Comparison of ENCODE assay signal across 7 mouse cellular contexts in genomic region chr11:3314148-3314547, GRCm38 (mm10). TPM values are rescaled to one million over a fixed set of nuclear protein-coding genes. Genes with fewer than 3 reads are reported as not detected.
DNase-seq lines count a peak whose midpoint lies in the region; ATAC-seq and TF ChIP-seq lines count a peak whose summit lies in the region.

No protein-coding gene starts in this region.

- H3K9ac ChIP-seq in hindbrain, embryonic 14.5 days: no peak overlapping the region
- H3K9ac ChIP-seq in liver, embryonic 11.5 days (ENCODE audit: low read depth, low read length): no peak overlapping the region

- H3K27ac ChIP-seq in testis, adult 2 months (ENCODE audit: control insufficient read depth, insufficient read depth, low read depth, low read length): no peak overlapping the region
- H3K27ac ChIP-seq in hindbrain, embryonic 14.5 days: no peak overlapping the region
- H3K27ac ChIP-seq in liver, embryonic 11.5 days (ENCODE audit: low read depth, low read length): no peak overlapping the region

- 21% methylated on average over 2 of the region's 2 CpGs for WGBS in hindbrain, embryonic 14.5 days
- 25% methylated on average over 2 of the region's 2 CpGs for WGBS in liver, embryonic 11.5 days

- H3K36me3 ChIP-seq in testis, adult 2 months (ENCODE audit: control insufficient read depth, insufficient read depth, low read length): no peaks in the 10 kb centered on the region
- peaks cover 30% of the 10 kb centered on the region for H3K36me3 ChIP-seq in hindbrain, embryonic 14.5 days (replicated peaks; ENCODE audit: control insufficient read depth, insufficient read depth)
- H3K36me3 ChIP-seq in liver, embryonic 11.5 days (ENCODE audit: control insufficient read depth, insufficient read depth, low read length): peaks cover 20% of the 10 kb centered on the region

- no peak overlapping the region for H3K4me3 ChIP-seq in testis, adult 2 months (ENCODE audit: control insufficient read depth, low read depth, low read length)
- H3K4me3 ChIP-seq in hindbrain, embryonic 14.5 days (replicated peaks; ENCODE audit: low read length): no peak overlapping the region
- no peak overlapping the region for H3K4me3 ChIP-seq in liver, embryonic 11.5 days (ENCODE audit: low read depth, low read length)

- no peaks in the 10 kb centered on the region for H3K9me3 ChIP-seq in hindbrain, embryonic 14.5 days (ENCODE audit: control insufficient read depth, low read length)
- no peaks in the 10 kb centered on the region for H3K9me3 ChIP-seq in liver, embryonic 11.5 days (ENCODE audit: control insufficient read depth, low read length)

- no peaks in the 10 kb centered on the region for H3K4me1 ChIP-seq in testis, adult 2 months (ENCODE audit: control insufficient read depth, insufficient read depth, low read length)
- no peaks in the 10 kb centered on the region for H3K4me1 ChIP-seq in hindbrain, embryonic 14.5 days (replicated peaks; ENCODE audit: control insufficient read depth, insufficient read depth, low read length)
- H3K4me1 ChIP-seq in liver, embryonic 11.5 days (replicated peaks; ENCODE audit: control insufficient read depth, insufficient read depth, low read length): peaks cover 24% of the 10 kb centered on the region

- no peak overlapping the region for H3K4me2 ChIP-seq in hindbrain, embryonic 14.5 days (replicated peaks)
- no peak overlapping the region for H3K4me2 ChIP-seq in liver, embryonic 11.5 days

- TF ChIP-seq CTCF in testis, adult 2 months (IDR thresholded peaks at IDR 0.05; ENCODE audit: control insufficient read depth, insufficient read depth, insufficient replicate concordance, low read depth, low read length): peak; percentile 68; the same call in 1 of the 2 replicates

- no peaks in the 10 kb centered on the region for H3K27me3 ChIP-seq in testis, adult 2 months (ENCODE audit: control insufficient read depth, insufficient read depth, low read length)
- no peaks in the 10 kb centered on the region for H3K27me3 ChIP-seq in hindbrain, embryonic 14.5 days (ENCODE audit: control insufficient read depth, insufficient read depth, low read length)
- no peaks in the 10 kb centered on the region for H3K27me3 ChIP-seq in liver, embryonic 11.5 days (replicated peaks; ENCODE audit: control insufficient read depth, insufficient read depth, low read length)

- no peak for DNase-seq in testis, postnatal 14 days (ENCODE audit: low spot score)
- peak; percentile 57 to 65 for DNase-seq in adrenal gland, adult 18-20 months (ENCODE audit: low spot score in 2 of 2)
- DNase-seq in embryo, embryonic 11.5 days (ENCODE audit: low read depth, low spot score): peak; percentile 35
- DNase-seq in hindbrain, embryonic 14.5 days (ENCODE audit: low spot score): no peak
- DNase-seq in liver, embryonic 11.5 days (ENCODE audit: low spot score): no peak

- TF ChIP-seq POLR2A in testis, adult 2 months (IDR thresholded peaks at IDR 0.05; ENCODE audit: control insufficient read depth, low read depth, low read length): no peak

- ATAC-seq in hindbrain, embryonic 14.5 days (ENCODE audit: low FRiP score): peak; percentile 56; the same call in 1 of the 2 replicates
- peak; percentile 73 for ATAC-seq in liver, embryonic 11.5 days (replicated peaks; ENCODE audit: low FRiP score)
- ATAC-seq in monocyte, adult 5-6 weeks (replicated peaks; ENCODE audit: insufficient number of reproducible peaks, low FRiP score, low TSS enrichment, poor library complexity, severe bottlenecking): peak; percentile 50; the same call in 1 of the 2 replicates

RNA-seq across cellular contexts. Expression of gene Pik3ip1, which starts 16.1 kb away (rescaled TPM):
- 146 and 160 TPM in 2 replicates for polyA plus RNA-seq in testis, adult 2 months (2012; rRNA removed)
- total RNA-seq in adrenal gland, adult 18-20 months (2021): 10 to 100 TPM in 1 of 2 experiments, 1 to 10 TPM in 1; 9.1 to 12.0 TPM
- 20.9 and 21.3 TPM in 2 replicates for polyA plus RNA-seq in hindbrain, embryonic 14.5 days (2014; fragmentation: Nextera tagmentation; extraction: Ambion mirVana)
- polyA plus RNA-seq in liver, embryonic 11.5 days (2014; fragmentation: Nextera tagmentation; extraction: Ambion mirVana): 3.5 and 3.8 TPM in 2 replicates
- 17.3 to 18.3 TPM (median 18.0 TPM) in 3 replicates for total RNA-seq in monocyte, adult 5-6 weeks (2017)

RNA-seq across cellular contexts. Expression of gene Patz1, which starts 25.5 kb away (rescaled TPM):
- 4.9 and 5.8 TPM in 2 replicates for polyA plus RNA-seq in testis, adult 2 months (2012; rRNA removed)
- 10 to 100 TPM; 16.1 to 24.6 TPM for total RNA-seq in adrenal gland, adult 18-20 months (2021)
- polyA plus RNA-seq in hindbrain, embryonic 14.5 days (2014; fragmentation: Nextera tagmentation; extraction: Ambion mirVana): 47.6 and 50.4 TPM in 2 replicates
- polyA plus RNA-seq in liver, embryonic 11.5 days (2014; fragmentation: Nextera tagmentation; extraction: Ambion mirVana): 42.8 and 44.2 TPM in 2 replicates
- 14.9 to 26.0 TPM (median 20.6 TPM) in 3 replicates for total RNA-seq in monocyte, adult 5-6 weeks (2017)

RNA-seq across cellular contexts. Expression of gene Drg1, which starts 47.9 kb away (rescaled TPM):
- 64.4 and 74.6 TPM in 2 replicates for polyA plus RNA-seq in testis, adult 2 months (2012; rRNA removed)
- 10 to 100 TPM; 77.1 to 94.1 TPM for total RNA-seq in adrenal gland, adult 18-20 months (2021)
- 206 and 216 TPM in 2 replicates for polyA plus RNA-seq in hindbrain, embryonic 14.5 days (2014; fragmentation: Nextera tagmentation; extraction: Ambion mirVana)
- polyA plus RNA-seq in liver, embryonic 11.5 days (2014; fragmentation: Nextera tagmentation; extraction: Ambion mirVana): 249 and 261 TPM in 2 replicates
- 165 to 210 TPM (median 199 TPM) in 3 replicates for total RNA-seq in monocyte, adult 5-6 weeks (2017)

Comparison
In these comparisons a context has a peak if more than half of its experiments do, and no peak if none do; other contexts are left out.
1. DNase-seq: peak in adrenal gland, adult 18-20 months (2 of 2) and embryo, embryonic 11.5 days (single experiment); none in testis, postnatal 14 days (single experiment), hindbrain, embryonic 14.5 days (single experiment) and liver, embryonic 11.5 days (single experiment).
2. Peak in every context shown above with its lines, with median percentiles within 50 percentile points of each other: ATAC-seq.